Mouse (Mus musculus) midbrain, embryonic 11.5 days (tissue): Measurements from ENCODE around the gene Hmgcl. TPM values are rescaled to one million over a fixed set of nuclear protein-coding genes. Genes with fewer than 3 reads are reported as not detected.

Source experiments
- ATAC-seq: fragments of 200-750 bp; cut with Nextera tagmentation; 2 replicates; pipeline ENCODE4 v1.8.0; 2017; ENCODE audit warnings: moderate TSS enrichment, moderate library complexity; ENCODE audit not compliant: low FRiP score
- DNase-seq: peaks from one replicate; pipeline ENCODE4 v3.0.0; 2015; ENCODE audit warnings: low spot score; ENCODE audit errors: missing footprints
- H3K27ac ChIP-seq: fragments of 300-500 bp; sonication (generic); 2 replicates; pipeline ENCODE4 v1.5.1; 2014; ENCODE audit warnings: low read depth, low read length
- H3K27me3 ChIP-seq: fragments of 300-500 bp; sonication (generic); 2 replicates; pipeline ENCODE4 v1.6.1; 2014; ENCODE audit warnings: mild to moderate bottlenecking, low read length, moderate library complexity, mixed read lengths; ENCODE audit not compliant: control insufficient read depth, insufficient read depth
- H3K36me3 ChIP-seq: fragments of 300-500 bp; sonication (generic); 2 replicates; pipeline ENCODE4 v1.6.1; 2014; ENCODE audit warnings: mild to moderate bottlenecking, low read length, moderate library complexity, mixed read lengths; ENCODE audit not compliant: control insufficient read depth, insufficient read depth
- H3K4me1 ChIP-seq: fragments of 300-500 bp; sonication (generic); 2 replicates; pipeline ENCODE4 v1.6.1; 2014; ENCODE audit warnings: low read length; ENCODE audit not compliant: control insufficient read depth, insufficient read depth
- H3K4me2 ChIP-seq: fragments of 300-500 bp; sonication (generic); 2 replicates; pipeline ENCODE4 v1.6.1; 2014; ENCODE audit warnings: mild to moderate bottlenecking, moderate library complexity
- H3K4me3 ChIP-seq: fragments of 300-500 bp; sonication (generic); 2 replicates; pipeline ENCODE4 v1.5.1; 2014; ENCODE audit warnings: low read depth, low read length
- H3K9ac ChIP-seq: fragments of 300-500 bp; sonication (generic); 2 replicates; pipeline ENCODE4 v1.6.1; 2014; ENCODE audit warnings: low read length
- H3K9me3 ChIP-seq: fragments of 300-500 bp; sonication (generic); 2 replicates; pipeline ENCODE4 v1.6.1; 2016; ENCODE audit warnings: low read length; ENCODE audit not compliant: control insufficient read depth
- WGBS: fragments of 180-500 bp; shearing (Covaris S2); extraction: QIAGEN DNeasy Blood & Tissue Kit; methylation state at CpG from one replicate; pipeline ENCODE4 v1.1.7; 2014; 5-methylcytosine and 5-hydroxymethylcytosine counted together
- polyA plus RNA-seq: library from polyadenylated mRNA; unstranded; fragments of >200 nt; fragmentation: Nextera tagmentation; extraction: Ambion mirVana; gene quantifications from 2 replicates; pipeline ENCODE4 v1.2.1, GENCODE M21; 2014

Hmgcl gene
- polyA plus RNA-seq, 1 experiment from 2014 or later = 62.9 TPM

GRCm38 (mm10) chr4:135912164-135912563 is 34.1 kb upstream of the Hmgcl start:
- H3K27ac ChIP-seq = peak overlapping the region; percentile 75; the same call in 1 of the 2 replicates

GRCm38 (mm10) chr4:135912835-135913234 is 33.4 kb upstream of the Hmgcl start:
- Histone ChIP-seq H3K9me3 (no peaks in the 10 kb centered on the region), H3K27me3 (no peaks in the 10 kb centered on the region), H3K36me3 (no peaks in the 10 kb centered on the region), H3K9ac (no peak overlapping the region), H3K4me2 (no peak overlapping the region), H3K4me1 (peaks cover 3% of the 10 kb centered on the region; the same call in 1 of the 2 replicates), H3K4me3 (no peak overlapping the region), H3K27ac (peak overlapping the region; percentile 75)
- DNase-seq (peak; percentile 87), ATAC-seq (peak; percentile 88)
- 44% methylated on average over 3 of the region's 3 CpGs for WGBS

More at GRCm38 (mm10) chr4:135912164-135912563, 34.1 kb upstream of the Hmgcl start:
- H3K27me3 ChIP-seq = no peaks in the 10 kb centered on the region
- no peak overlapping the region for H3K4me2 ChIP-seq
- no peak overlapping the region for H3K4me3 ChIP-seq
- ATAC-seq (no peak), DNase-seq (no peak)
- no peak overlapping the region for H3K9ac ChIP-seq
- H3K9me3 ChIP-seq = no peaks in the 10 kb centered on the region
- H3K36me3 ChIP-seq = no peaks in the 10 kb centered on the region
- 80% methylated on average over 3 of the region's 3 CpGs for WGBS
- H3K4me1 ChIP-seq = peaks cover 3% of the 10 kb centered on the region; the same call in 1 of the 2 replicates

- no peaks in the 10 kb centered on the region for H3K9me3 ChIP-seq
- WGBS = 77% methylated on average over 4 of the region's 4 CpGs
- H3K4me2 ChIP-seq = no peak overlapping the region
- H3K27ac ChIP-seq = peak overlapping the region; percentile 75
- H3K4me1 ChIP-seq = peaks cover 3% of the 10 kb centered on the region; the same call in 1 of the 2 replicates
- DNase-seq (no peak), ATAC-seq (no peak)
- H3K36me3 ChIP-seq = no peaks in the 10 kb centered on the region
- H3K4me3 ChIP-seq = no peak overlapping the region
- H3K27me3 ChIP-seq = no peaks in the 10 kb centered on the region
- no peak overlapping the region for H3K9ac ChIP-seq
Measured at GRCm38 (mm10) chr4:135913433-135913832, 32.8 kb upstream of the Hmgcl start.

GRCm38 (mm10) chr4:135918635-135919279 is 27.5 kb upstream of the Hmgcl start:
- H3K4me3 ChIP-seq = no peak overlapping the region
- WGBS = 91% methylated on average over 13 of the region's 13 CpGs

GRCm38 (mm10) chr4:135919280-135919639 is 27.0 kb upstream of the Hmgcl start:
- H3K36me3 ChIP-seq = peaks cover 2% of the 10 kb centered on the region; the same call in 1 of the 2 replicates
- ATAC-seq = no peak
- no peak overlapping the region for H3K9ac ChIP-seq
- H3K4me2 ChIP-seq = no peak overlapping the region
- no peak for DNase-seq
- H3K4me1 ChIP-seq = peaks cover 9% of the 10 kb centered on the region
- WGBS = 88% methylated on average over 3 of the region's 3 CpGs
- H3K27ac ChIP-seq = no peak overlapping the region
- no peaks in the 10 kb centered on the region for H3K9me3 ChIP-seq
- no peak overlapping the region for H3K4me3 ChIP-seq
- H3K27me3 ChIP-seq = no peaks in the 10 kb centered on the region

More at GRCm38 (mm10) chr4:135918635-135919279, 27.5 kb upstream of the Hmgcl start:
- DNase-seq = no peak
- Histone ChIP-seq H3K27ac (no peak overlapping the region), H3K36me3 (peaks cover 2% of the 10 kb centered on the region; the same call in 1 of the 2 replicates), H3K27me3 (no peaks in the 10 kb centered on the region), H3K4me1 (peaks cover 9% of the 10 kb centered on the region), H3K4me2 (no peak overlapping the region), H3K9me3 (no peaks in the 10 kb centered on the region), H3K9ac (no peak overlapping the region)
- ATAC-seq = no peak

- Histone ChIP-seq H3K4me2 (peak within 1 kb of the TSS; percentile 92), H3K27me3 (no peaks in the 10 kb centered on the region), H3K4me3 (peak within 1 kb of the TSS; percentile 68), H3K27ac (no peak within 1 kb of the TSS; the same call in 1 of the 2 replicates), H3K9ac (peak within 1 kb of the TSS; percentile 82), H3K36me3 (peaks cover 2% of the 10 kb centered on the region; the same call in 1 of the 2 replicates), H3K9me3 (no peaks in the 10 kb centered on the region), H3K4me1 (peaks cover 9% of the 10 kb centered on the region)
- DNase-seq (peak; percentile 99), ATAC-seq (peak; percentile 97)
- WGBS = 3% methylated on average over 60 of the region's 60 CpGs
Measured at GRCm38 (mm10) chr4:135920304-135921241, 25.7 kb upstream of the Hmgcl start, which contains the start of gene Fuca1. Fuca1 (plus strand) TSS chr4:135920735.

GRCm38 (mm10) chr4:135921257-135922120 is 24.8 kb upstream of the Hmgcl start:
- 12% methylated on average over 26 of the region's 26 CpGs for WGBS
- Histone ChIP-seq H3K4me3 (peak overlapping the region; percentile 68), H3K4me1 (peaks cover 9% of the 10 kb centered on the region), H3K27ac (no peak overlapping the region), H3K4me2 (peak overlapping the region; percentile 92), H3K36me3 (peaks cover 2% of the 10 kb centered on the region; the same call in 1 of the 2 replicates), H3K9me3 (no peaks in the 10 kb centered on the region), H3K9ac (peak overlapping the region; percentile 82), H3K27me3 (no peaks in the 10 kb centered on the region)
- ATAC-seq (no peak), DNase-seq (peak; percentile 86)

- H3K4me3 ChIP-seq = no peak overlapping the region; the same call in 1 of the 2 replicates
- H3K27me3 ChIP-seq = no peaks in the 10 kb centered on the region
- no peak overlapping the region for H3K27ac ChIP-seq
- peaks cover 9% of the 10 kb centered on the region for H3K4me1 ChIP-seq
- peaks cover 2% of the 10 kb centered on the region; the same call in 1 of the 2 replicates for H3K36me3 ChIP-seq
- H3K9ac ChIP-seq = no peak overlapping the region
- DNase-seq = no peak
- H3K9me3 ChIP-seq = no peaks in the 10 kb centered on the region
- no peak for ATAC-seq
- peak overlapping the region; percentile 92 for H3K4me2 ChIP-seq
- 94% methylated on average over 1 of the region's 1 CpGs for WGBS
Measured at GRCm38 (mm10) chr4:135922190-135922589, 24.1 kb upstream of the Hmgcl start.
